Mouse (Mus musculus) heart, postnatal 0 days (tissue): ENCODE measurements around the gene Larp7.

Experiments used
- CTCF ChIP-seq: IDR thresholded peaks from 2 replicates; pipeline ENCODE4 v1.5.1; 2016; ENCODE audit warnings: antibody characterized with exemption, control low read depth, low read depth
- EP300 ChIP-seq: IDR thresholded peaks from 2 replicates; pipeline ENCODE4 v1.6.1; 2016; ENCODE audit warnings: antibody characterized with exemption, low read depth

- TF ChIP-seq CTCF (peak; percentile 55), EP300 (no peak)
These were observed 5.3 kb downstream of the Larp7 start for GRCm38 (mm10) chr3:127547882-127548281.
